Mouse (Mus musculus): ENCODE measurements at regions not wholly inside any gene's neighbourhood (a gene's known extent, or its start where the extent isn't known, plus 50 kb on each side); places are given as distances from the start of the nearest gene placed in this dataset.

DNA sequence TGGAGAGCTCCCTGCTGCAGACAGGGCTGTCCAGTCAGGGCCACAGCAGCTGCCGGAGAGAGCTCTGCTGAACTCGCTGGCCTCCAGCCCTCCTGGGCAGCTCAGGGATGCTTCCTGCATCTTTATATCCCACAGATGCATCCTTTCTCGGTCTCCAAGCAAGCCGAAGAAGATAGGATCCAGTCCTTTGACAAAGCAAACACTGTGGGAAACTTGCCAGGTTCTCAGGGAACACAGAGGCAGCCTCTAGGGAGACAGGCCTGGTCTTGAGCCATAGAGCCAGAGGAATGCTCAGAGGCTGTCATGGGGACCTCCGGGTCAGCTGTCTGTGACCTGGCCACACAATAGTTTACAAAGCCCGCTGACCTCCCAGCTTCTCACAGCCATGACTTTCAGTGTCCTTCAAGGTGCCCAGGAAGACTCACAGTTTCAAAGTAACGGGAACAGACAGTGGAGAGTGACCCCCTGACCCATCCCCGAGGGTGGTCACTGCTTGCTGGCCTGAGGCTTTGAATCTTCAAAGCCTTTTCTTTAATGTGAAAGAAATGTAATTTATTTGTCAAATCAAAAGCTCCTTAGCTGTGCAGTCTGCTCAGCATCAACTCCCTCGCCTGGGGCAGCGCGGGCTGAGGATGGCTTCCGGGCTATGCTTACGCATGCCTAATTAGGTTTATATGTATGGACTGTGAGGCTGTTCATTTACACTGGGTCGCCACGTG is 157.8 kb upstream of the Lrfn2 start:
- WGBS = 52% methylated on average over 15 of the region's 15 CpGs
- no peak for DNase-seq (ENCODE audit: low read depth, low spot score)

DNA sequence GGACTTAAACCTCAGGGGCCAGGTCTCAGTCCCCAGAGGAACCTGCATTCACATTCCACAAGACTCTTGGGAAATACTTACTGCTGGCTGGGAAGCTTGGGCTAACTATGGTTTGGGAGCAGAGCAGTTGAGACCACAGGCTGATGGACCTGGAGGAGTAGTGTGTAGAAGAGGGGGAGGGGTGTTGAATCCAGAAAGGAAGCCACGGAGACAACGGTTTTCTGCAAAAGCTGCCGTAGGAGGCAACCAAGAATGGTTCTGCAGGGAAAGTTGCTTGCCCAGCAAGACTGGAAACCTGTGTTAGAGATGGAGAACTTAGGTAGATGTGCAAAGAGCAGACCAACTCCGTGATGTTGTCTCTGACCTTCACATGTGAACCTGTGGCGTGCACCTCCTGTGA is 156.7 kb upstream of the Lrfn2 start:
- DNase-seq (ENCODE audit: low read depth, low spot score) = no peak
- 74% methylated on average over 5 of the region's 5 CpGs for WGBS

DNA sequence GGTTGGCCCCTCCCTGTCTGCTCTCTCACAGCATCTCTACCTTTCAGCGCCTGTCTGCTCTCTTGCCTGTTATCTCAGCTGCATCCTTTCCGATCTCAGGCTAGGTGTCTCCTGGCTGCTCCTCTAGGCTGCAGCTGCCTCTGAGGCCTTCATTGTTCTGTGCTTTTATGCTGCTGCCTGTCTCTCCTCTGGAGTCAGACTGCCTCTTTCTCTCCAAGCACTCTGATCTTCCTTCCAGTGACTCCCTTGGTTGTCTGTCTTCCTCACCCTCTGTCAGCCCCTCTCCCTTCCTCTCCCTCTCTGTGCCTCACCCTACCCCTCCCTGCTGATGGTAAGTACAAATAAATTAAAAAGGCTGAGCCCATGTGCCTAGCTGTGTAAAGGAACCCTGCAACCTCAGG is 155.7 kb upstream of the Lrfn2 start:
- no peak for DNase-seq (ENCODE audit: low read depth, low spot score)
- 28% methylated on average over 2 of the region's 2 CpGs for WGBS

DNA sequence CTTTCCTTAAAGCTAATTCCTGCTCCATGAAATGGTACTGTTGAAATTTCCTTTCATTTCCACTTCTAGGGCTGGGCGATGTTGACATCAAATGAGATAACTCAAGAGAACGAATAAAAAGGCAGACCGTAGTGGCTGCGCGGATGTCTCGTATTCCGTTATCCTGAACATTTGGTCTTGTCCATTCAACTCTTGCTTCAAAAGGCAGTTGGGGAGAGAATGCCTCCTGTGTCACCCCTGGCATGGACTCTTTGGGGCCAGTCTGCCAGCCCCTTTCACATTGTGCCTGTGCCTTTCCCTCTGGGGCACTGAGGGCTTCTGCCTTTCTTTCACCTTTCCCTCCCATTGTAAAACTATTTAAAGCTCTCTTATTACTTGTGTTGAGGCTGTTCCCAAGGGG is 152.0 kb upstream of the Lrfn2 start:
- DNase-seq (ENCODE audit: low read depth, low spot score) = no peak
- WGBS = 96% methylated on average over 7 of the region's 7 CpGs

GRCm38 (mm10) chr17:48784417-48784816 is 147.8 kb upstream of the Lrfn2 start:
- no peak for DNase-seq (ENCODE audit: low read depth, low spot score)
- 75% methylated on average over 5 of the region's 5 CpGs for WGBS

DNA sequence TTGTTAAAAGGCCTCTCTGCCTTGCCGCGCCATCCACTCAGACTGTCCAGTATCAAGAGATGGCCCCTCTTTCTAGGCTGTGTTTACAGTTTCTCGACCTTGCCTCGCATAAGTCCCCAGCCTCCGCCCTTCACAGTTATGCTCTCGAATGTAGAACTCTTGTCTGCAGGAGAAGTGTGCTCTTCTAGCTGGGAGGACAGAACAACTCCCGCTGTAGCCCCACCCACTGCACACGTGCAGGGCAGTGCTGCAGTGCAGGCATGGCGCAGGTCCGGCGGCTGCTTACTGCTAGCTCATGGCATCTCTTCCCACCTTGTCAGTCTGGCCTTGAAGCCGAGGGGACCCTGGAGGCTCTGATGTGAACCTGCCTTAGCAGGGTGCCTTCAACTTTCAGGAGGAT is 145.7 kb upstream of the Lrfn2 start:
- DNase-seq (ENCODE audit: low read depth, low spot score) = no peak
- WGBS = 66% methylated on average over 12 of the region's 12 CpGs

DNA sequence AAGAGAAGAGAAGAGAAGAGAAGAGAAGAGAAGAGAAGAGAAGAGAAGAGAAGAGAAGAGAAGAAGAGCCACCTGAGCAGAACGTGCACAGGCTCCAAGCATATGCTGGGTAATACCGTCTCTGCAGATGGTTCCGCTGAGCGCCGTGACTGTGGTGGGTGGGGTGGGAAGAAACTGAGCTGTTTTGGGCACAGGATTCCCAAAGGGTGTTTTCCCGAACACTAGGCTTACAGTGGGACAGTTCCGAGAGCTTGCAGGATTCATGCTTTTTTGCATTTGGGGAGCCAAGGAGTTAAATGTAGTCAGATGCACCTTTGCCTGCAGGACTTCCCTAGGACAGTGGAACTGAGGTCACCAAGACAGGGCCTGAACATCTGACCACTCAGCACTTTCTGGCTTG is 142.3 kb upstream of the Lrfn2 start:
- WGBS = 88% methylated on average over 7 of the region's 7 CpGs
- no peak for DNase-seq (ENCODE audit: low read depth, low spot score)

DNA sequence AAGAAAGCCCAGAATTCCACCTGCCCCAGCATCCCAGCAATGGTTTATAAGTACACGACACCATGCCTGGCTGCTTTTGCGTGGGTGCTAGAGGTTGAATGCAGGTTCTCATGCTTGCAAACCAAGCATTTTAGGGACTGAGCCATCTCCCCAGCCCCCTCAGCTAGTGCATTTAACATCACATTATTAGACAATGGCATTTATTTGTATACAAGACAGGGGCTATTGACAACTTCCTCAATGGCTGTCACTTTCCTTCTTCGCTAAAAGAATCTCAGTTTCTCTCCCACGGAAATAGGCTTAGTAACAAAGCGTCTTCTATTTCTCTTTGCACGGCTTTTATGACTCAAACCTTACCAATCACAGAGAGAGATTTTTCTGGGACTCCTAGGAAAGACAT is 141.7 kb upstream of the Lrfn2 start:
- DNase-seq (ENCODE audit: low read depth, low spot score) = no peak
- WGBS = 80% methylated on average over 6 of the region's 6 CpGs

- DNase-seq (ENCODE audit: low read depth, low spot score) = no peak
- WGBS = 62% methylated on average over 5 of the region's 5 CpGs
These were observed 139.2 kb upstream of the Lrfn2 start for GRCm38 (mm10) chr17:48792954-48793353.

DNA sequence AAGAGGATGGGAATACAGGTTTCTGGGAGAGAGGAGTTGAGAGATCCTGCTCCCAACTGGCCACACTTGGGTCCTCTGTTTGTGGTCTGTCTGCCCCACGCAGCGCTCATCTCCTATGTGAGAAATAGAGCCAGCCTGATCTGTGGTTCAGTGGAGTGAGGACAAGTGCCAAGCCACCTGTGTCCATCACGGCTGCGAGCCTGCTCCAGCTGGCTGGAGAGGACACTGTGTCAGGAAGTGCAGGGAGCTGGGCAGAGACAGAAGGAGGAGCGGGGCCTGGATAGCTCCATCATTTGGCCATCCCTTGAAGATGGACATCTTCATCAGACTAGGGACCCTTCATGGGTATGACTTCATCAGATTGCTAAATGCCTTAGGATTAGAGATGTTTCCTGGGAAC is 136.4 kb upstream of the Lrfn2 start:
- WGBS = 81% methylated on average over 5 of the region's 5 CpGs
- no peak for DNase-seq (ENCODE audit: low read depth, low spot score)

- DNase-seq (ENCODE audit: low read depth, low spot score) = no peak
- WGBS = 59% methylated on average over 3 of the region's 3 CpGs
These were observed 134.0 kb upstream of the Lrfn2 start for GRCm38 (mm10) chr17:48798196-48798595.

DNA sequence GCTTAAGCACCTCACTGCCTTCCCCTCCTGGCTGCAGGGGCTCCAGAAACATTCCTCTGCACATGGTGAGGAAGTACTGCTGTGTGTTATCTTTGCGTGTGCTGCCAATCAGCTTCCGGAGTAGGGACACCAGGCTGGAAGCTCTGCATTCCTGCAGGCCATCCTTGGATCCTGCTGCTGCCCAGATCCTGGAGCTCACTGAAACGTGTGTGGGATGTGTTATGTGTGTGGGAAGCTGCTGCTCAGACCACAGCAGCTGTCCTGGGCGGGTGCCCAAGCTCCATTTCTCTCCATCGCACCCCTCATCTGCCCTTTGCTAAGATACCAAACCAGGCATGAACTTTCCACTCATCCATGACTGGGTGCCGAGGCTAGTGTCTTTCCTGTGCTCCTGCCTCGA is 129.5 kb upstream of the Lrfn2 start:
- DNase-seq (ENCODE audit: low read depth, low spot score) = no peak
- 60% methylated on average over 7 of the region's 7 CpGs for WGBS

GRCm38 (mm10) chr17:48807905-48808304 is 124.3 kb upstream of the Lrfn2 start:
- no peak for DNase-seq (ENCODE audit: low read depth, low spot score)
- WGBS = 86% methylated on average over 3 of the region's 3 CpGs

- WGBS = 67% methylated on average over 15 of the region's 15 CpGs
- no peak for DNase-seq (ENCODE audit: low read depth, low spot score)
These were observed 117.2 kb upstream of the Lrfn2 start for GRCm38 (mm10) chr17:48814753-48815504.

DNA sequence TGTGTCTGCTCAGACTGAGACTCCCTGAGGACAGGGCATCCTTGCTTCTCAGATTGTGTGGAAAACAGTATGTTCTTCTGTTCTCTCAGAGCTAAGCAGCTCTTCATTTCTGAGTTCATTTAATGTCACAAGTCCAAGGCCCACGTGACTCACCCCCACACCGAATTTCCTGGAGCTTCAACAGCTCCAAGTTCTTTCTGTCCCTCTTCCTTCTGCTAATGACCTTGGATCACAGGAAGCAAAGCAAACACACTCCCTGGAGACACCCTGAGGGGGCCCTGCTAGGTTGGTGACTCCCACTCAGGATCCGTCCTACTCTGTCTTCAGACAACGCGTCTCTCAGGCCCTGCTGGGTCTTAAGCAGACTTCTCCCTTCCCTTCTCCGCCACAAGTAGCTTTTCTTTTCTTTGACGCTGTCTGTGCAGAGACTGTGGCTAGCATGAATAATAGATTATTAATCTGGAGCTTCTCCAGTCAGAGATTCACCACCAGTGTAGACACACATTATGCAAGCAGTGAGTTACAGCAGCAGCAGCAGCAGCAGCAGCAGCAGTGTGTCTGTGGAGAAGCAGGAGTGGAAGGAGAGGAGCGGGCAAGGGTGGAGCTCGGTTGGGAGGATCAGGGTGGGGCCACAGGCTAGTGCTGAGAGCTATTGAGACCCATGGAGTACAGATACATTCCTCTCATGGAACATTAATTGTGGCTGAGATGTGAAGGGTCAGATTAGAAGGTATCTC is 115.4 kb upstream of the Lrfn2 start:
- no peak for DNase-seq (ENCODE audit: low read depth, low spot score)
- 54% methylated on average over 9 of the region's 9 CpGs for WGBS

GRCm38 (mm10) chr17:48817551-48817950 is 114.6 kb upstream of the Lrfn2 start:
- 80% methylated on average over 13 of the region's 13 CpGs for WGBS
- no peak for DNase-seq (ENCODE audit: low read depth, low spot score)

GRCm38 (mm10) chr17:48819703-48820102 is 112.5 kb upstream of the Lrfn2 start:
- DNase-seq (ENCODE audit: low read depth, low spot score) = no peak
- WGBS = 91% methylated on average over 1 of the region's 1 CpGs

DNA sequence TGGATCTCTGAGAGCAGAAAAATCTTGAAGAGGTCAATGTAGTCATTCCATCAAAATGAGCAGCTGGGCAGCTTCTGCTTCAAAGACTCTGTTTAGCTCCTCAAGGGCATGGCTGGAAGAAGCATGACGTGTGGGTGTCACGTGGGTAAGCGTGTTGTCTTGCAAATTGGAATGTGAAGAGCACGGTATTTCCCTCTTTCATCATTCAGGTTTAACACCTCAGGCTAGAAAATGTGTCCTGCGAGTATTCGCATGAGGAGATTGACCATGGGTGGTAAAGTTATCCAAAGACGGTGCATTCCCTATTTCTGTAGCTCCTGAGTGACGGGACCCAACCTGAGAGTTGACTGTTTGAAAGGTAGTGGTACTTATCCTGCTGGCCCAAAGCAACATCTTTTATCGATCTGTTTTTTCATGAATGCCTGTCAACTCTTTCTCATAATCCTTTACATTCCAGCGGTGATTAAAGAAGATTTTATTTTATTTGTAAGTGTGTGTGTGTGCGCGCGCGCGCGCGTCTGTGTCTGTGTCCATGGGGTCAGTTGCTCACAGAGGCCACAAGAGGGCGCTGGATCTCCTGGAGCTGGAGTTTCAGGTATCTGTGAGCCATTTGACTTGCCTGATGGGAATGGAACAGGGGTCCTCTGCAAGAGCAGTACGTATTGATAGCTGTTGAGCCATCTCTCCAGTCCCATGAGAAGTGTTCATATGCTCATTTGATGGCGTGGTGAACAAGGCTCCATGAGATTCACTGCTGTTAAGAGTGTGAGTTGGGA is 109.9 kb upstream of the Lrfn2 start:
- WGBS = 91% methylated on average over 20 of the region's 20 CpGs
- DNase-seq (ENCODE audit: low read depth, low spot score) = no peak

DNA sequence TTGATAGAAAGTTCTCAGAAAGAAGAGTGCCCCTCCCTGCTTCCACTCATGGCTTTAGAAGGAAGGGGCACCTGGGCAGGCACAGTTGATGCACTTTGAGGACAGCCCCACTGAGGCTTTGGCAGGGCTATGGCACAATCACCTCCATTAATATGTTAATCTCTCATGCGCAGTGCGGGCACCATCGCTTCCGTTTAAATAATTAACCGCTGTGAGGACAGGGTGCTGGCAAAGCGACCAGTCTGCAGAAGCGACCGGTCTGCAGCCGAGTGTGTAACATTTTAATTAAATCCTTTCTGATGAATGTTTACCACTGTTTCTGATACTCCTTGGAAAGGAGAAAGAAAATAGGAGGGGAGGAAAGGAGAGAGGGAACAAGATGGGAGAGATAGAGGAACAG is 108.3 kb upstream of the Lrfn2 start:
- no peak for DNase-seq (ENCODE audit: low read depth, low spot score)
- 84% methylated on average over 9 of the region's 9 CpGs for WGBS
